Mouse (Mus musculus) hindbrain, embryonic 10.5 days (tissue): Measurements from ENCODE around the gene Brf1. TPM values are rescaled to one million over a fixed set of nuclear protein-coding genes. Genes with fewer than 3 reads are reported as not detected.

Experiments used
- DNase-seq: peaks from one replicate; pipeline ENCODE4 v3.0.0-alpha.2; 2017; ENCODE audit warnings: low spot score
- H3K27ac ChIP-seq: fragments of 300-500 bp; sonication (generic); 2 replicates; pipeline ENCODE4 v1.5.1; 2016; ENCODE audit warnings: mild to moderate bottlenecking, moderate library complexity
- H3K27me3 ChIP-seq: fragments of 300-500 bp; sonication (generic); 2 replicates; pipeline ENCODE4 v1.6.1; 2016; ENCODE audit warnings: mild to moderate bottlenecking; ENCODE audit not compliant: poor library complexity, insufficient read depth, severe bottlenecking
- H3K36me3 ChIP-seq: fragments of 300-500 bp; sonication (generic); 2 replicates; pipeline ENCODE4 v1.6.1; 2016; ENCODE audit warnings: mild to moderate bottlenecking, moderate library complexity
- H3K4me1 ChIP-seq: fragments of 300-500 bp; sonication (generic); replicated peaks from 2 replicates; pipeline ENCODE4 v1.6.1; 2016; ENCODE audit warnings: mild to moderate bottlenecking
- H3K4me3 ChIP-seq: fragments of 300-500 bp; sonication (generic); 2 replicates; pipeline ENCODE4 v1.5.1; 2016; ENCODE audit warnings: mild to moderate bottlenecking, moderate library complexity
- H3K9me3 ChIP-seq: fragments of 300-500 bp; sonication (generic); 2 replicates; pipeline ENCODE4 v1.6.1; 2016; ENCODE audit warnings: mild to moderate bottlenecking, moderate library complexity
- WGBS: fragments of 180-500 bp; shearing (Covaris S2); methylation state at CpG from one replicate; pipeline ENCODE4 v1.1.7; 2016; 5-methylcytosine and 5-hydroxymethylcytosine counted together
- polyA plus RNA-seq: library from polyadenylated mRNA; unstranded; fragments of >200 nt; fragmentation: Nextera tagmentation; extraction: Ambion mirVana; gene quantifications from 2 replicates; pipeline ENCODE4 v1.2.1, GENCODE M21; 2016

Brf1 gene
- polyA plus RNA-seq, 1 experiment from 2014 or later = 55.4 TPM

- peaks cover 8% of the 10 kb centered on the region; the same call in 1 of the 2 replicates for H3K27me3 ChIP-seq
- H3K4me1 ChIP-seq = peaks cover 74% of the 10 kb centered on the region
- WGBS = 59% methylated on average over 8 of the region's 8 CpGs
- H3K9me3 ChIP-seq = no peaks in the 10 kb centered on the region
- H3K4me3 ChIP-seq = no peak overlapping the region
- peak overlapping the region; percentile 40; the same call in 1 of the 2 replicates for H3K27ac ChIP-seq
- peaks cover 41% of the 10 kb centered on the region for H3K36me3 ChIP-seq
- no peak for DNase-seq
Measured at GRCm38 (mm10) chr12:112917906-112918305, 82.6 kb downstream of the Brf1 start.

GRCm38 (mm10) chr12:112917486-112917885, 83.0 kb downstream of the Brf1 start:
- no peak overlapping the region for H3K4me3 ChIP-seq
- H3K36me3 ChIP-seq = peaks cover 45% of the 10 kb centered on the region
- peak overlapping the region; percentile 40; the same call in 1 of the 2 replicates for H3K27ac ChIP-seq
- WGBS = 81% methylated on average over 11 of the region's 11 CpGs
- DNase-seq = no peak
- peaks cover 8% of the 10 kb centered on the region; the same call in 1 of the 2 replicates for H3K27me3 ChIP-seq
- H3K4me1 ChIP-seq = peaks cover 70% of the 10 kb centered on the region
- H3K9me3 ChIP-seq = no peaks in the 10 kb centered on the region

- DNase-seq = no peak
Measured at GRCm38 (mm10) chr12:112916698-112917400, 83.7 kb downstream of the Brf1 start.

GRCm38 (mm10) chr12:112915587-112915986, 84.9 kb downstream of the Brf1 start:
- Histone ChIP-seq H3K4me1 (peaks cover 51% of the 10 kb centered on the region), H3K36me3 (peaks cover 63% of the 10 kb centered on the region), H3K9me3 (no peaks in the 10 kb centered on the region), H3K4me3 (no peak overlapping the region), H3K27me3 (peaks cover 8% of the 10 kb centered on the region; the same call in 1 of the 2 replicates), H3K27ac (0 out of 2 replicates have a peak overlapping the region, but pooled peaks have one; percentile 3)
- 85% methylated on average over 13 of the region's 13 CpGs for WGBS
- DNase-seq = no peak

More at GRCm38 (mm10) chr12:112916698-112917400, 83.7 kb downstream of the Brf1 start:
- Histone ChIP-seq H3K27me3 (peaks cover 8% of the 10 kb centered on the region; the same call in 1 of the 2 replicates), H3K9me3 (no peaks in the 10 kb centered on the region), H3K36me3 (peaks cover 51% of the 10 kb centered on the region), H3K4me1 (peaks cover 63% of the 10 kb centered on the region), H3K27ac (0 out of 2 replicates have a peak overlapping the region, but pooled peaks have one; percentile 1), H3K4me3 (no peak overlapping the region)
- WGBS = 87% methylated on average over 16 of the region's 16 CpGs

GRCm38 (mm10) chr12:112914527-112914926, 86.0 kb downstream of the Brf1 start:
- Histone ChIP-seq H3K9me3 (no peaks in the 10 kb centered on the region), H3K27ac (0 out of 2 replicates have a peak overlapping the region, but pooled peaks have one; percentile 8), H3K27me3 (peaks cover 2% of the 10 kb centered on the region; the same call in 1 of the 2 replicates), H3K36me3 (peaks cover 64% of the 10 kb centered on the region), H3K4me1 (peaks cover 42% of the 10 kb centered on the region), H3K4me3 (no peak overlapping the region)
- WGBS = 83% methylated on average over 11 of the region's 11 CpGs
- DNase-seq = no peak

GRCm38 (mm10) chr12:112912951-112913745, 87.4 kb downstream of the Brf1 start:
- WGBS = 88% methylated on average over 28 of the region's 28 CpGs
- peaks cover 76% of the 10 kb centered on the region for H3K36me3 ChIP-seq
- H3K27ac ChIP-seq = no peak overlapping the region

GRCm38 (mm10) chr12:112911701-112912100, 88.8 kb downstream of the Brf1 start:
- WGBS = 89% methylated on average over 17 of the region's 17 CpGs
- Histone ChIP-seq H3K27me3 (no peaks in the 10 kb centered on the region), H3K36me3 (peaks cover 82% of the 10 kb centered on the region), H3K4me1 (peaks cover 26% of the 10 kb centered on the region), H3K27ac (no peak overlapping the region), H3K9me3 (no peaks in the 10 kb centered on the region), H3K4me3 (no peak overlapping the region)
- no peak for DNase-seq

More at GRCm38 (mm10) chr12:112912951-112913745, 87.4 kb downstream of the Brf1 start:
- Histone ChIP-seq H3K9me3 (no peaks in the 10 kb centered on the region), H3K4me3 (no peak overlapping the region), H3K27me3 (no peaks in the 10 kb centered on the region; the same call in 1 of the 2 replicates), H3K4me1 (peaks cover 39% of the 10 kb centered on the region)
- DNase-seq = no peak

Other genes with a start within 250 kb of the Brf1 start
- gene Pld4, start 240.0 kb downstream of the Brf1 start, polyA plus RNA-seq = 5.2 and 5.7 TPM in 2 replicates
- 0.16 and 0.37 TPM in 2 replicates for gene Ahnak2, start 198.0 kb downstream of the Brf1 start, polyA plus RNA-seq
- gene Clba1, start 191.8 kb downstream of the Brf1 start, polyA plus RNA-seq = 15.5 and 17.2 TPM in 2 replicates
- gene Cdca4, start 171.3 kb downstream of the Brf1 start, polyA plus RNA-seq = 176 and 179 TPM in 2 replicates
- gene Gpr132, start 132.5 kb downstream of the Brf1 start, polyA plus RNA-seq = 0.06 and 0.08 TPM in 2 replicates
- 4.7 and 4.8 TPM in 2 replicates for gene Jag2, start 70.9 kb downstream of the Brf1 start, polyA plus RNA-seq
- 79.5 and 83.0 TPM in 2 replicates for gene Nudt14, start 58.6 kb downstream of the Brf1 start, polyA plus RNA-seq
- 22.8 and 27.2 TPM in 2 replicates for gene Btbd6, start 24.2 kb downstream of the Brf1 start, polyA plus RNA-seq
- 19.3 and 25.6 TPM in 2 replicates for gene Pacs2, start 13.8 kb upstream of the Brf1 start, polyA plus RNA-seq
- 0.12 TPM in 1 of 2 replicates, not detected in the other for gene Tex22, start 73.8 kb upstream of the Brf1 start, polyA plus RNA-seq
- gene Mta1, start 97.6 kb upstream of the Brf1 start, polyA plus RNA-seq = 18.5 and 20.6 TPM in 2 replicates
- 195 and 260 TPM in 2 replicates for gene Crip2, start 139.5 kb upstream of the Brf1 start, polyA plus RNA-seq
- 84.9 and 97.7 TPM in 2 replicates for gene Crip1, start 145.6 kb upstream of the Brf1 start, polyA plus RNA-seq
- gene Tedc1, start 155.7 kb upstream of the Brf1 start, polyA plus RNA-seq = 59.5 and 66.4 TPM in 2 replicates
- gene Tmem121, start 185.2 kb upstream of the Brf1 start, polyA plus RNA-seq = 16.4 and 24.8 TPM in 2 replicates